Mouse (Mus musculus): ENCODE results near the gene Sag.
"Not testable (repeated sequence)": the region's sequence is repeated elsewhere in the genome, so short reads cannot be mapped to it uniquely, and the experiment has no call there.

The Sag gene

GRCm38 (mm10) chr1:87825281-87825680, 21.8 kb downstream of the Sag start:
- DNase-seq, result no peak

- DNase-seq, result no peak
Observed at GRCm38 (mm10) chr1:87825991-87826390, 22.5 kb downstream of the Sag start.

GRCm38 (mm10) chr1:87826474-87826873, 23.0 kb downstream of the Sag start:
- DNase-seq, result no peak

GRCm38 (mm10) chr1:87827476-87827875, 24.0 kb downstream of the Sag start:
- DNase-seq, result not testable (repeated sequence)

GRCm38 (mm10) chr1:87828185-87828584, 24.7 kb downstream of the Sag start:
- DNase-seq, result peak in 1 of 2 experiments; percentile 45

GRCm38 (mm10) chr1:87828926-87829580, 25.6 kb downstream of the Sag start:
- no peak for DNase-seq

- peak in 1 of 2 experiments; percentile 49 for DNase-seq
Observed at GRCm38 (mm10) chr1:87829621-87830211, 26.2 kb downstream of the Sag start.

- no peak for DNase-seq
Observed at GRCm38 (mm10) chr1:87836453-87836852, 33.0 kb downstream of the Sag start.

- no peak for DNase-seq
Observed at GRCm38 (mm10) chr1:87837018-87837417, 33.5 kb downstream of the Sag start.

GRCm38 (mm10) chr1:87840411-87841208, 37.1 kb downstream of the Sag start:
- DNase-seq, result no peak

- peak; percentile 59 to 85 for DNase-seq
Observed at GRCm38 (mm10) chr1:87846801-87847474, 43.5 kb downstream of the Sag start.

GRCm38 (mm10) chr1:87847475-87848168, 44.1 kb downstream of the Sag start:
- DNase-seq, result no peak

- DNase-seq, result no peak
Observed at GRCm38 (mm10) chr1:87848237-87848996, 44.9 kb downstream of the Sag start.

GRCm38 (mm10) chr1:87849278-87849677, 45.8 kb downstream of the Sag start:
- DNase-seq, result no peak

GRCm38 (mm10) chr1:87851344-87851743, 47.9 kb downstream of the Sag start:
- DNase-seq, result no peak

GRCm38 (mm10) chr1:87852081-87852790, 48.8 kb downstream of the Sag start:
- no peak for DNase-seq

- DNase-seq, result peak; percentile 79 to 88
Observed at GRCm38 (mm10) chr1:87852892-87853600, 49.6 kb downstream of the Sag start, which contains the start of gene Dgkd. Gene Dgkd (plus strand): TSS chr1:87853287.

- DNase-seq, result peak; percentile 47 to 74
Observed at GRCm38 (mm10) chr1:87853601-87854361, 50.3 kb downstream of the Sag start.

GRCm38 (mm10) chr1:87854411-87854810, 50.9 kb downstream of the Sag start:
- DNase-seq, result no peak

- no peak for DNase-seq
Observed at GRCm38 (mm10) chr1:87854851-87855251, 51.4 kb downstream of the Sag start.
